Mouse (Mus musculus) liver, embryonic 11.5 days (tissue): ENCODE data around the gene Arf4. TPM values are rescaled to one million over a fixed set of nuclear protein-coding genes. Genes with fewer than 3 reads are reported as not detected.

Experiments
- ATAC-seq: fragments of 200-750 bp; cut with Nextera tagmentation; replicated peaks from 2 replicates; pipeline ENCODE4 v1.8.0; 2017; ENCODE audit warnings: moderate number of reproducible peaks, mild to moderate bottlenecking, moderate TSS enrichment, moderate library complexity; ENCODE audit not compliant: low FRiP score
- DNase-seq: peaks from one replicate; pipeline ENCODE4 v3.0.0-alpha.2; 2017; ENCODE audit warnings: low spot score
- H3K27ac ChIP-seq: fragments of 300-500 bp; sonication (generic); 2 replicates; pipeline ENCODE4 v1.5.1; 2014; ENCODE audit warnings: mild to moderate bottlenecking, low read depth, low read length, control low read depth
- H3K27me3 ChIP-seq: fragments of 300-500 bp; sonication (generic); replicated peaks from 2 replicates; pipeline ENCODE4 v1.6.1; 2014; ENCODE audit warnings: low read length, mixed read lengths; ENCODE audit not compliant: control insufficient read depth, insufficient read depth
- H3K36me3 ChIP-seq: fragments of 300-500 bp; sonication (generic); 2 replicates; pipeline ENCODE4 v1.6.1; 2014; ENCODE audit warnings: mild to moderate bottlenecking, low read length, moderate library complexity, mixed read lengths; ENCODE audit not compliant: control insufficient read depth, insufficient read depth
- H3K4me1 ChIP-seq: fragments of 300-500 bp; sonication (generic); replicated peaks from 2 replicates; pipeline ENCODE4 v1.6.1; 2014; ENCODE audit warnings: low read length, mixed read lengths; ENCODE audit not compliant: control insufficient read depth, insufficient read depth
- H3K4me2 ChIP-seq: fragments of 300-500 bp; sonication (generic); 2 replicates; pipeline ENCODE4 v1.6.1; 2014; ENCODE audit warnings: mild to moderate bottlenecking, control low read depth, moderate library complexity
- H3K4me3 ChIP-seq: fragments of 300-500 bp; sonication (generic); 2 replicates; pipeline ENCODE4 v1.5.1; 2014; ENCODE audit warnings: low read depth, low read length, control low read depth
- H3K9ac ChIP-seq: fragments of 300-500 bp; sonication (generic); 2 replicates; pipeline ENCODE4 v1.6.1; 2014; ENCODE audit warnings: low read depth, low read length, control low read depth
- H3K9me3 ChIP-seq: fragments of 300-500 bp; sonication (generic); 2 replicates; pipeline ENCODE4 v1.6.1; 2016; ENCODE audit warnings: low read length, inconsistent platforms, mixed read lengths; ENCODE audit not compliant: control insufficient read depth
- WGBS: fragments of 180-500 bp; shearing (Covaris S2); extraction: QIAGEN DNeasy Blood & Tissue Kit; methylation state at CpG from one replicate; pipeline ENCODE4 v1.1.7; 2014; 5-methylcytosine and 5-hydroxymethylcytosine counted together
- polyA plus RNA-seq: library from polyadenylated mRNA; unstranded; fragments of >200 nt; fragmentation: Nextera tagmentation; extraction: Ambion mirVana; gene quantifications from 2 replicates; pipeline ENCODE4 v1.2.1, GENCODE M21; 2014

Gene Arf4
- 347 and 363 TPM in 2 replicates for polyA plus RNA-seq

DNA sequence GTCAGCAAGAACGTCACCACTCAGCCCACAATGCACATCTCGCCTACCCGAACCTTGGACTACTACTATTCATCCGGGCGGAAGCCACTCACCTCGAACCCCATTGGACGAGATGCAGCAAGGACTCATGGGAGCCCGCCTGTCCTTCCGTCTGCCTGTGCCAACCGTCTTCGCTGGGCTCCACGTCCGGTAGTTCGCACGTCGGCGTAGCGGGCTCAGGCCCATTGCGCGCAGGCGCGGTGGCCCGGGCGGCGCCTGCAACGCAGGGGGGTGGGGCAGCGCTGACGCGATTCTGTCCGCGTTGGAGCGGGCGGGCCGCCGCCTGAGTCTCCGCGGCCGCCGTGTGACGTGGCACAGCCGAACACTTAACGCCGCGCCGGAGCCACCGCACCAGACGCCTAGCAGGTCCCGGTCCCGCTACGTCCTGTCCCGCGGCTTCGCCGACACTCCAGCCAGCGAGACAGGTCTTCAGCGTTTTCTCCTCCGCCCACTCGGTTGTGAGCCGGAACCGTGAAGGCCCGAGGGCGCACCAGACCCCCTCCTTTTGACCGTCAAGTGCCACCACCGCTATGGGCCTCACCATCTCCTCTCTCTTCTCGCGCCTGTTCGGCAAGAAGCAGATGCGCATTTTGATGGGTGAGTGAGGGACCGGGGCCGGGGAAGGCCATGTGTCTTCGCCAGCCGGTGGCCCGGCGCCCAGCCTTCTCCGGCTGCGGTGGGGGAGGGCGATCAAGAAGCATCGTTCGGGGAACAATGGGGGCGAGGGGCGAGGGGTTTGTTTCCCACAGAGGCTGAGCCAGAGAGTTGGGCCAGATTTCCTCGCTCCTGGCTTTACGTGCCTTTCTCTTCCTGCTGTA, at the start of gene Arf4:
TSS of gene Arf4 (plus strand) at position 224 of the 857 bp plus-strand sequence.
- Histone ChIP-seq H3K36me3 (no peaks in the 10 kb centered on the region), H3K4me2 (peak within 1 kb of the TSS; percentile 67), H3K27ac (peak within 1 kb of the TSS; percentile 88), H3K9me3 (no peaks in the 10 kb centered on the region), H3K4me3 (peak within 1 kb of the TSS; percentile 77), H3K9ac (peak within 1 kb of the TSS; percentile 80), H3K27me3 (no peaks in the 10 kb centered on the region), H3K4me1 (peaks cover 8% of the 10 kb centered on the region; the same call in 1 of the 2 replicates)
- ATAC-seq: peak; percentile 98
- peak; percentile 96 for DNase-seq
- WGBS: under 1% methylated on average over 83 of the region's 83 CpGs

DNA sequence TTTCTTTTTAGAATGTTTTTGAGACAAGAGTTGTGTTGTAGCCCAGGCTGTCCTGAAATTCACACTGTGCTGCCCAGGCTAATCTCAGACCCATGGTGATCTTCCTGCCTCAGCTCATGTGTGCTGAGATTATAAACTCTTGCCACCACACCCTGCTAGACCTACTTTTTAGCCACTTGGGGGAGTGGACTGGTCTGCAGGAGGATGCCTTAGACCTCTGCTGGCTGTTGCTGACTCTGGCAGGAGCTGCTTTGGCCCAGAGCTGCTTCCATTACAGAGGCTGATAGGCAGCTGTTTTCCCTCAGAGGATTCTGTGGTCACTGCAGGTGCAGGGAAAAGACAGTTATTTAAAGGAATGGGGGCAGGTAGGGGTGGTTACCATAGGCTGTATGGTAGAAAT, 46.5 kb upstream of the Arf4 start:
- DNase-seq (no peak), ATAC-seq (no peak)
- H3K27me3 ChIP-seq: no peaks in the 10 kb centered on the region
- peaks cover 27% of the 10 kb centered on the region for H3K4me1 ChIP-seq
- H3K9ac ChIP-seq: no peak overlapping the region
- H3K4me3 ChIP-seq: no peak overlapping the region
- H3K9me3 ChIP-seq: no peaks in the 10 kb centered on the region
- 0 out of 2 replicates have a peak overlapping the region, but pooled peaks have one; percentile 19 for H3K27ac ChIP-seq
- H3K4me2 ChIP-seq: no peak overlapping the region
- no peaks in the 10 kb centered on the region for H3K36me3 ChIP-seq

DNA sequence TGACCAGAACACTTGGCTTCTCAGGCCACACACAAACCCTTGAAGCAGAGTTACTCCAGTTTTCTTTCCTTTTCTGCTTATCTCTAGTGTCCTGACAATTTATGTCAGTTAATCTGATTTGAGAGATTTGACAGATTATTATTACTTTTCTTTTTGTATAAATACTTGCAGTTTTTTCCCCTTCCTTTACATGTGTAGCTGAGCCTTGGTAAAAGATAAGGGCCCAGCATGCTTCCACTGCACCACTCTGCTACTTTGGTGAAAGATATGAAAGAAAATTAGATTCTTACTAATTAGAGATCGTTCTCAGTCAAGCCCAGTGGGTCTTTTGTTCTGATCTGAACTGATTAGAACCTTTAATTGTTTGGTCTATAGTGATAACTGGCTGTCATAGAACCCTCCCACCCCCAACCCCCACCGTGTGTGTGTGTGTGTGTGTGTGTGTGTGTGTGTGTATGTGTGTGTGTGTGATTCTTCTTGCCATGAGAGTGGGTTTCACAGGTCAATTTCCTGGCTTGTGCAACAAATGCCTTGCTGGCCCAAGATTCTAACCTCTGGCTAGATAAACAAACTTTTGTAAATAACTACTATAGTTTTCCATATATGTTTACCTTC, 44.5 kb upstream of the Arf4 start:
- Histone ChIP-seq H3K4me2 (peak overlapping the region; percentile 31; the same call in 1 of the 2 replicates), H3K4me3 (no peak overlapping the region), H3K27me3 (no peaks in the 10 kb centered on the region), H3K36me3 (no peaks in the 10 kb centered on the region), H3K9ac (no peak overlapping the region), H3K4me1 (peaks cover 16% of the 10 kb centered on the region), H3K27ac (peak overlapping the region; percentile 82), H3K9me3 (no peaks in the 10 kb centered on the region)
- 46% methylated on average over 2 of the region's 2 CpGs for WGBS
- no peak for DNase-seq
- peak; percentile 65 for ATAC-seq

DNA sequence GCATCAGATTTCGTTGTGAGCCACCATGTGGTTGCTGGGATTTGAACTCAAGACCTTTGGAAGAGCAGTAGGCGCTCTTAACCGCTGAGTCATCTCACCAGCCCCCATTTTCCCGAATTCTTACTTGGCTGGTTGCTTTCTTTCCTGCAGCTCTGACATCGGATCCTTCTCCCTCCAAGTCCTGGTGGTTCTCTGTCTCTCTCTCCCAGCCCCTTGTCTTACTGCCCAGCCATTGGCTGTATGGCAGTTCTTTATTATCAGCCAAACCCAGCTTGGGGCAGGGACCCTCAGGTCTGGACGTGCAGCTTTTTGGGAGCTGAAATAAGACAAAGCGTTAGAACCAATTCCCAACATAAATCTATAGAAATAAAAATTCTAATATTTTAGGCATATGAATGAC, 42.7 kb upstream of the Arf4 start:
- H3K9ac ChIP-seq: 0 out of 2 replicates have a peak overlapping the region, but pooled peaks have one; percentile 14
- peak; percentile 51 for DNase-seq

DNA sequence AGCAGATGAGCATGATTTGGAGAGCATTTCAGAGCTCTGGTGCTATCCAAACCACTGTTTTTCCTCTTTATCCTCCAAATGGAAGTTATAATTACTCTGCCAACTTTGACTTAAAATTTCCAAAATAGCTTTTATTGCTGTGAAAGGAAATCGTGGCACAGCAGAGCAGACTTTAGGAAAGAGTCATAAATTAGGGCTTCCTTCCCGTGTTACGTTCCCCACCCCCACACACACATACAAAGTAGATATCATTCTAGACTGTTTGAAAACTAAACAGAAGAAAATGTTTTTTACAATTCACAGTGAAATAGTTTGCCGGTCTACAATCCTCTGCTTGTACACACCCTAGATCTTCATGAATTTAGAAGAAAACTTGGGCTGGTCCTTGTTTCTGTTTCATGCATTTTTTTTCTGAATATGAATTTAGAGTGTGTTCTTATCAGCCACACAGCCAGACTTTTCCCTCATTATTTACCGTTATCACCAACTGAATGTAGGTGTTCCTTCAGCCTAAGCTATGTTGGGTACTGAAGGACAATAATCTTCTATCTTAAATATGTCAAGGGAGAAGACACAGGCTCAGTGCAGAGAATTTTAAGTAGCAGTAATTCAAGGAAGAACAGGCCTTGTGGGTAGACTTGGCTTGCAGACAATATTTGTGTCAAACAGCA, 42.0 kb upstream of the Arf4 start:
- Histone ChIP-seq H3K36me3 (no peaks in the 10 kb centered on the region; the same call in 1 of the 2 replicates), H3K9ac (no peak overlapping the region), H3K4me2 (peak overlapping the region; percentile 28), H3K9me3 (no peaks in the 10 kb centered on the region), H3K4me3 (no peak overlapping the region), H3K27me3 (no peaks in the 10 kb centered on the region), H3K27ac (peak overlapping the region; percentile 64), H3K4me1 (peaks cover 16% of the 10 kb centered on the region)
- WGBS: 33% methylated on average over 5 of the region's 5 CpGs
- ATAC-seq (peak; percentile 76), DNase-seq (no peak)

More for the DNA sequence above, 42.7 kb upstream of the Arf4 start:
- peaks cover 16% of the 10 kb centered on the region for H3K4me1 ChIP-seq
- H3K27me3 ChIP-seq: no peaks in the 10 kb centered on the region
- peak; percentile 88 for ATAC-seq
- 48% methylated on average over 7 of the region's 7 CpGs for WGBS
- peak overlapping the region; percentile 64 for H3K27ac ChIP-seq
- 0 out of 2 replicates have a peak overlapping the region, but pooled peaks have one; percentile 8 for H3K4me3 ChIP-seq
- H3K36me3 ChIP-seq: no peaks in the 10 kb centered on the region
- H3K4me2 ChIP-seq: peak overlapping the region; percentile 28
- no peaks in the 10 kb centered on the region for H3K9me3 ChIP-seq

DNA sequence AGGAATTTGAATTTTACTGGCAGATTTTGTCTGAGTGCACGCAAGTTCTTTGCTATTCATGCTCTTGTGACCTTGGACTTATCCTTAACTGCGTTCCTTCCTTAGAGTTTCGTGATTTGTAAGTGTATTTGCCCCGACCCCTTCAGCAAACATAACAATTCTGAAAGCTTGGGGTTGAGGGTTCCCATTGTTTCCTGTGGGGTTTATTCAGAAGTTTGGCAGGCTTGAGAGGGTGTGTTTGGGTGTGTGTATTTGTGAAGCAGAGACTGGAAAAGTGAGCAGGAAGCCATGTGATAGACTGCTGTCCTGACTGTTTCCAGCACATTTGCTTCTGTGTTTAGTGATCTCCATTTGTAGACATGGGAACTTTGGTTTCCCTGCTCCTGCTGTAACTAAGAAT, 32.5 kb upstream of the Arf4 start:
- Histone ChIP-seq H3K4me2 (no peak overlapping the region), H3K9ac (no peak overlapping the region), H3K36me3 (peaks cover 16% of the 10 kb centered on the region; the same call in 1 of the 2 replicates), H3K4me1 (0 out of 2 replicates have a peak, but pooled peaks cover 2% of the 10 kb centered on the region), H3K4me3 (no peak overlapping the region), H3K27ac (no peak overlapping the region), H3K27me3 (no peaks in the 10 kb centered on the region), H3K9me3 (no peaks in the 10 kb centered on the region)
- no peak for ATAC-seq
- 88% methylated on average over 4 of the region's 4 CpGs for WGBS
- no peak for DNase-seq

DNA sequence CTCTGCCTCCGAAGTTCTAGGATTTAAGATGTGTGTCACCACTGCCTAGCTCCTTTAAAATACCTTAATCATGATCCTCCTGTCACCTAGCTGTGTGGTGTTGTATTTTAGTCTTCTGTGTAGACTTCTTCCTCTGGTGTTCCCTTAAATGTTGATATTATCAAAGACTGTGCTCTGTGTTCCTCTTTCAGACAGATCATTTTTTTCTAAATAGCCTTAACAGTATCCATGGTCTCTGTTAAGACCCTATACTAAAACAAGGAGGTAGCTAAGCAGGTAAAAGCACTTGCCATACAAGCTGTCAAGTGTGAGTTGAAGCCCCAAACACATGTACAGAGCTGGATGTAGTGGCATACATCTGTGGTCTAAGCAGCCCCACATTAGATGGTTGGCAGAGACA, 28.2 kb upstream of the Arf4 start:
- 0 out of 2 replicates have a peak, but pooled peaks cover 2% of the 10 kb centered on the region for H3K4me1 ChIP-seq
- no peak for DNase-seq
- H3K9ac ChIP-seq: no peak overlapping the region
- WGBS: 91% methylated on average over 1 of the region's 1 CpGs
- H3K9me3 ChIP-seq: no peaks in the 10 kb centered on the region
- H3K4me3 ChIP-seq: no peak overlapping the region
- no peak for ATAC-seq
- H3K27ac ChIP-seq: no peak overlapping the region
- peaks cover 23% of the 10 kb centered on the region; the same call in 1 of the 2 replicates for H3K36me3 ChIP-seq
- H3K27me3 ChIP-seq: no peaks in the 10 kb centered on the region
- no peak overlapping the region for H3K4me2 ChIP-seq

DNA sequence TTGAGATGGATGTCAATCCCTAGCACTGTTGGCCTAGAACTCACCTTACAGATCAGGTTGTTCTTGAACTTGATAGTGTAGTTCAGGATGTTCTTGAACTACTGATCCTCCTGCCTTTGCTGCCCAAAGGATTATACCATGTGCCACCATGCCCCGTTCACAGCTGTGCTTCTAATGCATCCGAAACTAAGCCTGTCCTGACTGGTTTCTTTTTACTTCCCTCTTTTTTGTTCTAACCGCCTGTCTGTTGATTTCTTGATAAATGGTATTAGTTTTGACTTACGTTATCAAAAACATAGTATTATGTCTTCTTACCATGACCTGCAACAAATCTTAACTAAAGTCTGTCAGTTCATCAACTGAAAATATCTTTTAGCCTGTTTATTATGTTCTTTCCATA, 27.2 kb upstream of the Arf4 start:
- no peaks in the 10 kb centered on the region for H3K27me3 ChIP-seq
- H3K27ac ChIP-seq: no peak overlapping the region
- no peaks in the 10 kb centered on the region for H3K9me3 ChIP-seq
- no peak overlapping the region for H3K4me2 ChIP-seq
- 78% methylated on average over 4 of the region's 4 CpGs for WGBS
- H3K9ac ChIP-seq: no peak overlapping the region
- H3K36me3 ChIP-seq: peaks cover 19% of the 10 kb centered on the region; the same call in 1 of the 2 replicates
- H3K4me1 ChIP-seq: 0 out of 2 replicates have a peak, but pooled peaks cover 2% of the 10 kb centered on the region
- no peak for DNase-seq
- no peak overlapping the region for H3K4me3 ChIP-seq
- ATAC-seq: no peak
